Mouse (Mus musculus): ENCODE measurements around the gene 2010003K11Rik. TPM values are rescaled to one million over a fixed set of nuclear protein-coding genes. Genes with fewer than 3 reads are reported as not detected.
A peak's percentile ranks its signal among the peaks of the same experiment; 100 is the strongest.

Gene 2010003K11Rik
- polyA plus RNA-seq, 1 experiment from 2014 or later, result not detected

DNA sequence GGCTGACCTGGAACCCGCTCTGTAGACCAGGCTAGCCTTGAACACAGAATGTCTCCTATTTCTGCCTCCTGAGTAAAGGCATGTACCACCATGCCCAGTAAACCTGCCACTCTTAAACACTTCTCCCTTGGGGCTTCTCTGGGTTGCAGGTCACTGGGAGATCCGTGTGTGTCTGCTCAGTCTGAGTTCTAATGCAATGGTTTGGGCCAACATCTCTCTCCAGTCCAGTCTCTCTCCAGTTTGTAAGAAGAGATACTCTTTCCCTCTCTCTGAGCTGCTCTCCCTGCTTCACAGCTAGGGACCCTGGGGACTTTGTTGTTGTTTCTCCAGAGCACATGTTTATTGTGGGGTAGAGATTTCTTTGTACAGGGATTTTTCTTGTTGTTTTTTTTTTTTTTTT, 17.9 kb upstream of the 2010003K11Rik start:
- Histone ChIP-seq H3K27me3 (peaks cover 6% of the 10 kb centered on the region), H3K4me3 (no peak overlapping the region), H3K36me3 (ENCODE audit: poor library complexity, severe bottlenecking) (no peaks in the 10 kb centered on the region), H3K9ac (no peak overlapping the region), H3K27ac (0 out of 2 replicates have a peak overlapping the region, but pooled peaks have one; percentile 25), H3K4me1 (peaks cover 9% of the 10 kb centered on the region), H3K9me3 (replicated peaks) (no peaks in the 10 kb centered on the region), H3K4me2 (no peak overlapping the region)
- no peak for ATAC-seq
- 72% methylated on average over 2 of the region's 2 CpGs for WGBS

DNA sequence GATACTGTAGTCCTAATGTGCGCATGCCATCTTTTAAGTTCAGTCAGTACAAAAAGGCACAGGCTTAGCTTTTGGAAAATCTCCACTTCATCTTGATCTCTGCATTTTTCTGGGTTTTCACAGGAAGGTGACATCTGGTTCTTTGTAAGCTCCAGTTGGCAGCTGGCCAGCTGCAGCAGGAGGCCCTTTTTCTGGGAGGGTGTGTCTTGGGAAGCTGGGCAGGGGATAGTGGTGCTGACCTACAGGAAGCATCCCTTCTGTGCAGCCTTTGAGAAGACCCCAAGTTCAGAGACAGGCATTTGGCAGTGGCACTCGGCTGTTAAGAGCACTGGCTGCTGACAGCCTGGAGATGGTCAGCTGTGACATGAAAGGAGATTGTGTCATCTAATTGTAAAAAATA, 17.4 kb upstream of the 2010003K11Rik start:
- H3K4me3 ChIP-seq, result no peak overlapping the region
- 40% methylated on average over 2 of the region's 2 CpGs for WGBS
- no peaks in the 10 kb centered on the region for H3K36me3 ChIP-seq (ENCODE audit: poor library complexity, severe bottlenecking)
- H3K4me2 ChIP-seq, result no peak overlapping the region
- no peak overlapping the region for H3K9ac ChIP-seq
- ATAC-seq, result no peak
- peaks cover 14% of the 10 kb centered on the region for H3K4me1 ChIP-seq
- peak overlapping the region; percentile 10; the same call in 1 of the 2 replicates for H3K27ac ChIP-seq
- H3K27me3 ChIP-seq, result peaks cover 12% of the 10 kb centered on the region
- H3K9me3 ChIP-seq (replicated peaks), result no peaks in the 10 kb centered on the region

DNA sequence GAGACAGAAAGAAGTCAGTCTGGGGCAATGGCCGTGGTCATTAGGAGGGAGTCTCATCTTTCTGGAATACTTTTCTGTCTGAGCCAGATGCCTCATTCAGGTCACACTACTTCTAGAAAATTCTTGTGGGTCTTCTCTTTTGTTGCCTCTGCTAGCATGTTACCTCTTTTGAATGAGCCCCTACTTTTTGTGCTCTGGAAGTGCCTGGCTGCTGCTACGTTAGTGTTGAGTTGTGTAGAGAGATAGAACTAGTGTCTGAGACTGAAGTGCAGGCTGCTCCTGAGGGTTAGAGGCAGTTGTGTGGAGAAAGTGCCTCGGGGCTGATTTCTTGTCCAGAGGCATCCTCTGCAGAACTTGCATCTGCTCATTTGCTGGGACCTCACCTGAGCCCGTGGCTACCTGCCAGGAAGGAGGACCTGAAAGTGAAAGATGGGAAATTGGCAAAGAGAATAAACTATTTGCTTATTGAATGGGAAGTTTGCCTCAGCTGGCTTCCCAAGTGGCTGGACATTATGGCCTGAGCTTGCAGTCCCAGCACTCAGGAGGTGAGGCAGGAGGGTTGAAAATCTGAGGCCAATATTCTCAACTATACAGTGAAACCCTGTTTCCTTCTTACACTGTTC, 15.0 kb upstream of the 2010003K11Rik start:
- WGBS, result 72% methylated on average over 4 of the region's 4 CpGs

DNA sequence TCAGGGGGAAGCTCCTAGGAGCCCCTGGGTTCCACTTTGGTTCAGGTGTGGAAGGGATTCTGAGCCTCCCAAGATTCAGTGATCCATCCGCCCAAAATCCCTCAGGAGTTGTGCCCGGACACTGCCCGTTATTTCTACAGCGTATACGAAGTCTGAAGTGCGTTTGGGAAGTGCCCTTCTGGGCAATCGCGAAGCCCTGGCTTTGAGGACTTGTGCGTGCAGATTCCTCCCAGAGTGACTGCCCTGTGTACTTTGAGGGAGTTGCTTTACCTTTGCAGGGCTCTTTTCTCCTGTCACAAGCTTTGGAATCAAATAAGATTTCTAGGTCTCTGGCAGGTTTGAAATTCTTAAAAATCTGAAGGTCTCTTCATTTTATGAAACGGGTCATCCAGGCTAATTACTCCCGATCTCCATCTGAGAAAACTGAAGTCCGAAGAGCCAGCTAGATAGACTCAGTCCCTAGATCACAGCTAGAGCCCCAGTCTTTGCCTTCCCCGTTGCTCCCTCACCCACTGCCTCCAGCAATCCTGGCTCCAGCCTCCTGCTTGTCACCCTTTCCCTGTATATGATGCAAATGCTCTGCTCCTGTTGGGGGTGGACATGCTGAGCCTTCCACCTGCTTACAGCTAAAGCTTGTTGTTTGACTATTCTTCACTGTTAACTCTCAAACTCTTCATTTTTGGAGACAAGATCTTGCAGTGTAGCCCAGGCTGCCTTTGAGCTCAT, 12.9 kb upstream of the 2010003K11Rik start:
- Histone ChIP-seq H3K9ac (peak overlapping the region; percentile 69), H3K36me3 (ENCODE audit: poor library complexity, severe bottlenecking) (no peaks in the 10 kb centered on the region), H3K27me3 (peaks cover 12% of the 10 kb centered on the region), H3K4me1 (peaks cover 20% of the 10 kb centered on the region), H3K27ac (no peak overlapping the region), H3K9me3 (replicated peaks) (no peaks in the 10 kb centered on the region), H3K4me2 (peak overlapping the region; percentile 90), H3K4me3 (peak overlapping the region; percentile 69)
- 6% methylated on average over 13 of the region's 13 CpGs for WGBS
- no peak for ATAC-seq

More for the DNA sequence above, 15.0 kb upstream of the 2010003K11Rik start:
- peaks cover 12% of the 10 kb centered on the region for H3K27me3 ChIP-seq
- no peaks in the 10 kb centered on the region for H3K36me3 ChIP-seq (ENCODE audit: poor library complexity, severe bottlenecking)
- no peak overlapping the region for H3K9ac ChIP-seq
- H3K4me2 ChIP-seq, result no peak overlapping the region
- H3K9me3 ChIP-seq (replicated peaks), result no peaks in the 10 kb centered on the region
- no peak for ATAC-seq
- peaks cover 20% of the 10 kb centered on the region for H3K4me1 ChIP-seq
- H3K4me3 ChIP-seq, result no peak overlapping the region
- no peak overlapping the region for H3K27ac ChIP-seq

DNA sequence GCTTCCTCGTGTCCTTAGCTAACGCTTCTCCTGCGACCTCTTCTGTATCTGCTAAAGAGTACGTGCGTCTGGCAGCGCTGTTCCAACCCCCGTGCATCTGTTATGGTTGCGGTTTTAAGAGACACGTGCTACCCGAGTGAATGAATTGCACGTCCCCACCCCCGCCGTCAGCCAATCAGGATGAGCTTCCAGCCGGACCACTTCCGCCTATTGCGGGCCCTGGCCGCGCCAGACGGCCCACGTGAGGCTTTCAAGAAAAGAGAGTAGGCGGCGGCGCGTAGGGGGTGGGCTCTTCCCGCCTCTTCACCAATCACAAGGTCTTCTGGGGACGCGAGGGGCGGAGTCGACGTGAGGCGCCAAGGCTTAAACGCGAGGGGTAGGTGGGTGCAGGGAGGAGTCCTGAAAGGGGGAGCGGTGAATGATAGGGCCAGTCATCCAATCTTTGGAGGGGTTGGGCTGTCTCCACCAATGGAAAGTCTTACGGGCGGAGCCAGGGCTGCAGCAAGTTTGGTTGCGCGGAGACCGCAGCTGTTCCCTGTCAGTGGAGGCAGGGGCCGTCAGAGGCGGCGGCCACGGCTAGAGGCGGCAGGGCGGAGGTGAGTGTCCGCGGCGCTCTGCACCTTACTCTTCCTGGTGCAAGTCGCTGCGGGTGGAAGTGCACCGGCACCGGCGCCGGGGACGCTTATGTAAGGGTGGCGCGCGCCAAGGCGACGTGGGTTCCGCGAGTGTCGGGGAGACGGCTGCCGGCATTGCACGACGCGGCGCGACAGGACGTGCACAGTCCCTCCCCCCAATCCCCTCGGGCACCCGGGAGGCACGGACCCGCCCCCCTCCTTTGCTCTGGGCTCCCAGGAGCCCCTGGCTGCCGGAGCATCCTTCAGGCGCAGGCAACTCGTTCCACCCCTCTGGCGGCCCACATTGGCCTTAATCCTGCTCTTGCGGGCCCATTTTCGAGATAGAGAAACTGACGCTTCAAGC, 11.9 kb upstream of the 2010003K11Rik start, which contains the start of gene Pcx:
Pcx (plus strand) TSS at position 487 of the 978 bp plus-strand sequence.
- under 1% methylated on average over 82 of the region's 82 CpGs for WGBS
- H3K9ac ChIP-seq, result peak within 1 kb of the TSS; percentile 69
- peak within 1 kb of the TSS; percentile 90 for H3K4me2 ChIP-seq
- peak within 1 kb of the TSS; percentile 69 for H3K4me3 ChIP-seq
- no peaks in the 10 kb centered on the region for H3K9me3 ChIP-seq (replicated peaks)
- H3K36me3 ChIP-seq (ENCODE audit: poor library complexity, severe bottlenecking), result no peaks in the 10 kb centered on the region
- peak within 1 kb of the TSS; percentile 48; the same call in 1 of the 2 replicates for H3K27ac ChIP-seq
- peaks cover 12% of the 10 kb centered on the region for H3K4me1 ChIP-seq
- H3K27me3 ChIP-seq, result peaks cover 12% of the 10 kb centered on the region
- peak; percentile 100 for ATAC-seq

DNA sequence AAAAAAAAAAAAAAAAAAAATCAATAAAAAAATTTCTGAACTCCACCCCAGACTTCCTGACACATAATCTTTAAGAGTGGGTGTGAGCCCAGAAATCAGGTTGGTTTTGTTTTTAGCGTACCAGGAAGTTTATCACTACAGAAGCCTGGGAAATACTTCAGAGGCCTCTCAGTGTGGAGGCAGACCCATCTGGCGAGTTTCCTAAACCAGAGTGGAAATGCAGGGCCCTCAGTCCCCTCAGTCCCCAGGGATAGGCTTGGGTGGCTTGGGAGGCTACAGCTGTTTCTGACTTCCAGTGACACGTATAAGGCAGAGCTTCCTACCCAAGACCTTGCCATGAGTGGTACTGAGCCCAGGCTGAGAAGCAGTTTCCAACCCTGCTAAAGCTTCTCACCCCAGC, 9.4 kb upstream of the 2010003K11Rik start:
- Histone ChIP-seq H3K9me3 (replicated peaks) (no peaks in the 10 kb centered on the region), H3K36me3 (ENCODE audit: poor library complexity, severe bottlenecking) (no peaks in the 10 kb centered on the region), H3K4me2 (no peak overlapping the region), H3K27ac (no peak overlapping the region), H3K4me3 (no peak overlapping the region), H3K4me1 (peaks cover 11% of the 10 kb centered on the region), H3K9ac (no peak overlapping the region), H3K27me3 (peaks cover 12% of the 10 kb centered on the region)
- WGBS, result 66% methylated on average over 3 of the region's 3 CpGs
- no peak for ATAC-seq

DNA sequence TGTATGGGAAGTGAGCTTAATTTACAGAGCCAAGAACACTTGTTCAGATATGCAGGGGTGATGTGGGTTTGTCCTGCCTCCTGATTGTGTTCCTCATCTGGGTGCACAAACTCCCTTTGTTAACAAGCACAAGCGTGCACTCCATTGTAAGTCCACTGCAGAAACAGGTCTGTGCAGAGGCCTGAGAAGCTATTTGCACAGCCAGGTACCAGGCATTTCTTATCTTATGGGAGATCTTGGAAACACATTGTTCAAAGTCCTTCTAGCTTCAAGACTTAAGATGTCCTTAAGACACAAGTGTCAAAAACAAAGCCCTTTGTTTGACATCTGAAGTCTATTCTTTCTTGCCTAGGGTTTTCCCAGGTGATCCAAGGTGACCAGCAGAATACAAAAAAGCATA, 6.4 kb upstream of the 2010003K11Rik start:
- Histone ChIP-seq H3K4me1 (peaks cover 5% of the 10 kb centered on the region), H3K4me3 (no peak overlapping the region), H3K27me3 (no peaks in the 10 kb centered on the region), H3K27ac (no peak overlapping the region), H3K9ac (no peak overlapping the region), H3K9me3 (replicated peaks) (no peaks in the 10 kb centered on the region), H3K4me2 (no peak overlapping the region), H3K36me3 (ENCODE audit: poor library complexity, severe bottlenecking) (no peaks in the 10 kb centered on the region)
- ATAC-seq, result no peak
- 92% methylated on average over 1 of the region's 1 CpGs for WGBS

DNA sequence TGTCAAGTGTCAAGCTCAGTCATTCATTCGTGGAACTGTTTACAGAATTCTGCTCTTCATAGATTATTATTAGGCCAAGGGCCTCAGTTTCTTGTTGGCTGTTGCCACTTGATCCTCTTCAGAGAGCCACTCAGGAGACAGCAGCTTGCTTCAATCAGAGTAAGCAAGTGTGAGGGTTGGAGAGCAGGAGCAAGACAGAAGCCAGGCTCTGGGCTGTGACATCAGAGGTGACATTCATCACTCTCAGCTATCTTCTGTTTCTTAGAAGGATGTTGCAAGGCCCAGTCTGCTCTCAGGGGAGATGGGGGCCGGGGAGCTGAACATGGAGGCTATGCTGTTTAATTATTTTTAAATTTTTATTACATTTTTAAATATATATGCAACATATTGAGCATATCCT, 4.3 kb upstream of the 2010003K11Rik start:
- H3K9me3 ChIP-seq (replicated peaks), result no peaks in the 10 kb centered on the region
- no peak overlapping the region for H3K27ac ChIP-seq
- 81% methylated on average over 2 of the region's 2 CpGs for WGBS
- H3K36me3 ChIP-seq (ENCODE audit: poor library complexity, severe bottlenecking), result no peaks in the 10 kb centered on the region
- ATAC-seq, result no peak
- H3K4me3 ChIP-seq, result no peak overlapping the region
- no peak overlapping the region for H3K9ac ChIP-seq
- no peaks in the 10 kb centered on the region for H3K27me3 ChIP-seq
- peaks cover 2% of the 10 kb centered on the region for H3K4me1 ChIP-seq
- no peak overlapping the region for H3K4me2 ChIP-seq

DNA sequence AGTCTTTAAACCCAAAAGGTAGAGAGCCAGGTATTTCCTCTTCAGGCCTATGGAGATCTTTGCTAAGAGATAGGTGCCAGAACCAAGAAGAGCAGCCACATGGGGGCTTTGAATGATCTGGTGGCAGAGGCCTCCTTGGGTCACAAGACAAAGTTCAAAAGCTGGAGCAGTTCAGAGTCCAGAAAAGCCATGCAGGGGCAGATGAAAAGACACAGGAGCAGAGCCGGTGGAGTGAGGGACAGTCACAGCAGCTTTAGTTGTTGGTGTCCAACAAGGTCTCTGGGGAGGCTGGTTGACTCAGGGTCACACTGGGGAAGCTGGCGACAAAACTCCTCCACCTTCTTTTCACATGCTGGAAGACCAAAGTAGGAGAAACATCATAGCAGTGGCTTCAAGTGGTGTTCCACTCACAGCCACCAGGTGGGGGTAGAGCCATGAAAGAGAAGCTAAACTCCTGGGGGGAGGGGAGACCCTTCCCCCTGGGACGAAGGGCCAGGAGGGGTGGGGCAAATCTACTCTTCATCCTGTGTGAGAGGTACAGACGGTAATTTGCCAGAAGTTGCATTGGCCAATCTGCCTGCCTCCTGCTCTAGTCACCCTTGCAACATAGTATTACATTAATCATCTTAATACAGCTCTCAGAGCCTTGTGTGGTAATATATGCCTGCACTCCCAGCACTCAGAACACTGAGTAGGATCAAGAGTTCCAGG, 965 bp downstream of the 2010003K11Rik start:
- Histone ChIP-seq H3K4me2 (0 out of 2 replicates have a peak overlapping the region, but pooled peaks have one; percentile 6), H3K9ac (no peak overlapping the region; the same call in 1 of the 2 replicates), H3K36me3 (ENCODE audit: poor library complexity, severe bottlenecking) (no peaks in the 10 kb centered on the region), H3K9me3 (replicated peaks) (no peaks in the 10 kb centered on the region), H3K4me1 (peaks cover 4% of the 10 kb centered on the region), H3K27ac (no peak overlapping the region), H3K4me3 (no peak overlapping the region), H3K27me3 (no peaks in the 10 kb centered on the region)
- 5% methylated on average over 4 of the region's 4 CpGs for WGBS
- peak; percentile 36; the same call in 1 of the 2 replicates for ATAC-seq

DNA sequence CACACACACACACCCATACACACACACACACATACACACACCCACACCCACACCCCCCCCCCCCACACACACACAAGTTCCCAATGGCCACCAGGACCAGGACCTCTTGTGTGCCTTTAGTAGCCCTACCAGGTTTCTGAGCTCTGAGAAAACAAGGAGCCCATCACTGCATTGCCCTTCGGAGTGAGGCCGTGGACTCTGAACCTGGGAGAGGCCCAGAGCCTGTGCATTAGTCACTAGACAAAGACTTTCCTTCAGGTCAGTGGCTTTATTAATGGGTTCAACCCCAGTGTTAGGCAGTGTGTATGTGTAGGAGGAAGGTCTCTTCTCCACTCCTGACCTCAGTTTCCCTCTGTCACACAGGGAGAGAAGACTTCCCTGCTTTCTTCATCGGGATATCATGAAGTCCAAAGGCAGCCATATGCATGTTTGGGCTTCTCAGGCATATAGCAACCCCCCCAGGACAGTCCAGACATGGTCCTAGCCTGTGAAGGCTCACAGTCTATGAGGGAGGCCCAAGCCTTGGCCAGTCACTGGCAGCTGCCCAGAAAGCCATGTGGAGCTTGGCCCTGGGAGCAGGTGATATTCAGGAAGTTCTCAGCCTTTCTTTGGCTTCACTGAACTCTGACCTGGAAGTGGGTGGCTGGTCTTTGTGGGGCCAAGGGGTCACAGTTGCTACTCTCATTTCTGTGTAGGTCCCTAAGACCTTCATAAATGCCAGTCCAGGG, 1.7 kb downstream of the 2010003K11Rik start:
- Histone ChIP-seq H3K27me3 (no peaks in the 10 kb centered on the region), H3K4me1 (peaks cover 4% of the 10 kb centered on the region), H3K9me3 (replicated peaks) (no peaks in the 10 kb centered on the region), H3K36me3 (ENCODE audit: poor library complexity, severe bottlenecking) (no peaks in the 10 kb centered on the region), H3K4me2 (no peak overlapping the region), H3K4me3 (no peak overlapping the region), H3K27ac (no peak overlapping the region), H3K9ac (no peak overlapping the region)
- 86% methylated on average over 3 of the region's 3 CpGs for WGBS
- ATAC-seq, result no peak

DNA sequence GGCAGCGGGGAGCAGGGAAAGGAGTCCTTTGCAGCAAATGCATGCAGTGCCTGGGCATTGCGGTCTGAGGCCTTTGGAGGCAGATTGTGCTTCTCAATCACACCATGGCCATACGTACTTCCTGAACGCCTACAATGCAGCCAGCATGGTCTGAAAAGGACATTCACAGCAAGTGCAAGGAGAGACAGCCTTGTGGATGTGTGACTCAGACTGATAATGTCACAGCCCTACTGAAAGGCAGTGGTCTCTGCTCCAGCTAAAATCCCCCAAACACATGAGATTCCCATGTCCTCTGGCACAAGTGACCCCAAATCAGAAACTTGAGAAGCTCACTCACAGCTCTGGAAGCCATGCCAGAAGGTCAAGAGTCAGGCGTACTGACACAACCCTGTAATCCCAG, 2.6 kb downstream of the 2010003K11Rik start:
- Histone ChIP-seq H3K27ac (no peak overlapping the region), H3K4me3 (no peak overlapping the region), H3K4me2 (no peak overlapping the region), H3K27me3 (no peaks in the 10 kb centered on the region), H3K9me3 (replicated peaks) (no peaks in the 10 kb centered on the region), H3K4me1 (peaks cover 4% of the 10 kb centered on the region), H3K9ac (no peak overlapping the region), H3K36me3 (ENCODE audit: poor library complexity, severe bottlenecking) (no peaks in the 10 kb centered on the region)
- 88% methylated on average over 5 of the region's 5 CpGs for WGBS
- ATAC-seq, result no peak

Measured in forebrain, embryonic 13.5 days (tissue).